Mouse (Mus musculus): ENCODE results near the gene Bckdha.

DNA sequence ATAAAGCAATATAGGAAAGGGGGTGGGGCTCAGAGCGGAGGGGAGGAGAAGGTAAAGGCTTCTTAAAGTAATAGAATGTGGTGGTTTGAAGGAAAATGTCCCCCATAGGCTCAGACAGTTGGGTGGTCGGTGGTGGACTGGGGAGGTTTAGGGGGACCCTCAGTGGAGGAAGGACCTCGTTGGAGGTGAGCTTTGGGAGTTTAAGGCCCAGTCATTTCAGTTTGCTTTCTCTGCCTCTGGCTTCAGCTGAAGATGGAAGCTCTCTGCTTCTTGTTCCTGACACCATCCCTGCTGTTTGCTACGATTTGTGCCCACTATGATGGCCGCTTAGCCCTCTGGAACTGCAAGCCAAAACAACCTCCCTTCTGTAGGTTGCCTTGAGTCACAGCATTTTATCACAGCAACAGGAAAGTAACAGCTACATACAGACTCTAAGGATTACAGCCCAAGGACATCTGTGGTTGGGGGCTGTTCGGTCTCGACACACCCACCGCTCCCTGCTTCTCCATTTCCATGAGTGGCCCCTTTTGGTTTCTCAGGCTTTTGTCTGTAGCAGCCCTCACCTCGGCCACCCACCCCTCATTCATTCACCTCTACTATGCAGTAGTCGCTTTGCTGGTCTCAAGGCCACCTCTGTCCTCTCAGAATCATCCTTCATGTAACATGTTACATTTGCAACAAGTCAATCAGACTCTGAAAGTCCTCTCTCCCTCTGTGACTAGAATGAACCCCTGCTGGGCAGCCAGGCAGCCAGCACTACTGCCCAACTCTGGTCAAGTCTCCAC, 41.2 kb downstream of the Bckdha start:
- TF ChIP-seq CTCF (IDR thresholded peaks at IDR 0.05; ENCODE audit: low read depth) (no peak), EP300 (IDR thresholded peaks at IDR 0.05; ENCODE audit: low read depth) (no peak)

Measured in liver, embryonic 14.5 days (tissue).